Mouse (Mus musculus) embryonic facial prominence, embryonic 12.5 days (tissue): ENCODE measurements around the gene Clcn6. TPM values are rescaled to one million over a fixed set of nuclear protein-coding genes. Genes with fewer than 3 reads are reported as not detected.
"Not testable (repeated sequence)": the region's sequence is repeated elsewhere in the genome, so short reads cannot be mapped to it uniquely, and the experiment has no call there.

Source experiments
- ATAC-seq: fragments of 200-750 bp; cut with Nextera tagmentation; 2 replicates; pipeline ENCODE4 v1.8.0; 2017; ENCODE audit not compliant: insufficient number of reproducible peaks, insufficient read depth, low FRiP score, low TSS enrichment
- H3K27ac ChIP-seq: fragments of 300-500 bp; sonication (generic); 2 replicates; pipeline ENCODE4 v1.5.1; 2016; ENCODE audit warnings: mild to moderate bottlenecking
- H3K27me3 ChIP-seq: fragments of 300-500 bp; sonication (generic); 2 replicates; pipeline ENCODE4 v1.6.1; 2016; ENCODE audit warnings: mild to moderate bottlenecking, moderate library complexity
- H3K36me3 ChIP-seq: fragments of 300-500 bp; sonication (generic); 2 replicates; pipeline ENCODE4 v1.6.1; 2016; ENCODE audit warnings: mild to moderate bottlenecking
- H3K4me1 ChIP-seq: fragments of 300-500 bp; sonication (generic); 2 replicates; pipeline ENCODE4 v1.6.1; 2016
- H3K4me2 ChIP-seq: fragments of 300-500 bp; sonication (generic); replicated peaks from 2 replicates; pipeline ENCODE4 v1.6.1; 2016; ENCODE audit warnings: mild to moderate bottlenecking, moderate library complexity
- H3K4me3 ChIP-seq: fragments of 300-500 bp; sonication (generic); 2 replicates; pipeline ENCODE4 v1.5.1; 2016; ENCODE audit warnings: mild to moderate bottlenecking
- H3K9ac ChIP-seq: fragments of 300-500 bp; sonication (generic); 2 replicates; pipeline ENCODE4 v1.6.1; 2016; ENCODE audit warnings: mild to moderate bottlenecking, moderate library complexity
- H3K9me3 ChIP-seq: fragments of 300-500 bp; sonication (generic); 2 replicates; pipeline ENCODE4 v1.6.1; 2016; ENCODE audit warnings: mild to moderate bottlenecking, moderate library complexity
- WGBS: fragments of 180-500 bp; shearing (Covaris S2); methylation state at CpG from one replicate; pipeline ENCODE4 v1.1.7; 2016; 5-methylcytosine and 5-hydroxymethylcytosine counted together
- polyA plus RNA-seq: library from polyadenylated mRNA; unstranded; fragments of >200 nt; fragmentation: Nextera tagmentation; extraction: Ambion mirVana; gene quantifications from 2 replicates; pipeline ENCODE4 v1.2.1, GENCODE M21; 2016

The Clcn6 gene
- polyA plus RNA-seq, 1 experiment from 2014 or later = 10.5 TPM

DNA sequence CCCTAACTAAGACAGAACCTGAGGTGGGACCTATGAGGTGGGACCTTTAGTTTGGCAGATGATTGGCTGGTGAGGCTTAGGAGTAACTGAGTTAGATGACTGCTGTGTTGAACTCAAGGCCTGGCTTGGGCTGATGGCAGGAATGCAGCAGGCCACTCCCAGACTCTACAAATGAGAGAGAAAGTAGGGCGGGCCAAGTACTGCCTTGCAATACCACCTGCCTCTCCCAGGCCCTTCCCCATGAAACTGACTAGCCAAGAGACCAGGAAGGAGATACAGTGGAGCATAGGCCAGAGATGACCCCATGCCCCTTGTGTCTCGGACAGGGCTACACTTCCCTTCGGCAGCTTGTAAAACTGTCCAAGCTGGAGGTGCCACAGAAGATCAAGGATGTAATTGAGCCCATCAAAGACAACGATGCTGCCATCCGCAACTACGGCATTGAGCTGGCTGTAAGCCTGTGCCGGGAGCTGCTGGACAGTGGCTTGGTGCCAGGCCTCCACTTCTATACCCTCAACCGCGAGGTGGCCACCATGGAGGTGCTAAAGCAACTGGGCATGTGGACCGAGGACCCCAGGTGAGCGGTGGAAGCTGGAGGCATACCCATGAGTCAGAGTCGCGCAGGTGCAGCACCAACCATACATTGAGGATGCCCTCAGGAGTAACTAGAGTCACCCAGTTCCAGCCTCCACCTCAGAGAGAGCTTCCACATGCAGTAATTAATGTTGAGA is 12.6 kb upstream of the Clcn6 start:
- WGBS = 94% methylated on average over 13 of the region's 13 CpGs
- Histone ChIP-seq H3K27me3 (no peaks in the 10 kb centered on the region), H3K4me1 (no peaks in the 10 kb centered on the region), H3K4me2 (no peak overlapping the region), H3K9me3 (no peaks in the 10 kb centered on the region), H3K4me3 (no peak overlapping the region), H3K9ac (no peak overlapping the region), H3K36me3 (peaks cover 85% of the 10 kb centered on the region), H3K27ac (no peak overlapping the region)
- ATAC-seq = no peak

GRCm38 (mm10) chr4:148050396-148050914 is 11.8 kb upstream of the Clcn6 start:
- not testable (repeated sequence) for H3K4me3 ChIP-seq, H3K27ac ChIP-seq, H3K9ac ChIP-seq, ATAC-seq, H3K4me1 ChIP-seq, H3K9me3 ChIP-seq, H3K4me2 ChIP-seq, H3K27me3 ChIP-seq
- WGBS = 97% methylated on average over 3 of the region's 3 CpGs
- H3K36me3 ChIP-seq = peaks cover 83% of the 10 kb centered on the region

DNA sequence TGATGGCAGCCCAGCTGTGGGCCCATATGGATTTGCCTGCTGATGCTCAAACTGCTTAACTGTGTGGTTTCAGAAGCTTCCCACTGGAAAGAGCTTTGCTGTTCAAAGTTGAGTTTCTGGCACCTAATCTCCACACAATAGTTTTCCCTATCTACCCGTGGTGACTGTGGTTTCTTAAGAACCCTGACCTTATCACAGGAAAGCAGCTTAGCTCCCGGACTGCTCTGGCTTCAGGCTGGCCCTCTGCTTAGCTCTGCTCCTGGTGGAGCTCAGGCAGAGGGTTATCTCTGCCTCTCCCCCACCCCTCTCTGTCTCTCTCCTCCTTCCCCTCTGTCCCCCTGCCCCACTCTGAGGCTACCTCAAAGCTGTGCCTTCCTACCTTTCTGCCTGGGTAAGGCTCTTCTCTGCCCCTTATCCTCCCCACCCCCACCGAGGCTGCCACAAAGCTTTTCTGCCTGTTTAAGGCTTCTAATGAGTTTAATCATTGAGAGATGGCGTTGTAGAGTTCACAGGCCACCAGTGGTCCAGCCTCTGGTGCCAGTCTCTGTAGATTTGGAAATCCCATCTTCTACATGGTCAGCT is 7.9 kb upstream of the Clcn6 start:
- Histone ChIP-seq H3K4me2 (no peak overlapping the region), H3K36me3 (peaks cover 61% of the 10 kb centered on the region), H3K27ac (no peak overlapping the region), H3K4me1 (peaks cover 14% of the 10 kb centered on the region), H3K9me3 (no peaks in the 10 kb centered on the region), H3K27me3 (no peaks in the 10 kb centered on the region), H3K9ac (no peak overlapping the region), H3K4me3 (no peak overlapping the region)
- 64% methylated on average over 4 of the region's 4 CpGs for WGBS
- no peak for ATAC-seq

DNA sequence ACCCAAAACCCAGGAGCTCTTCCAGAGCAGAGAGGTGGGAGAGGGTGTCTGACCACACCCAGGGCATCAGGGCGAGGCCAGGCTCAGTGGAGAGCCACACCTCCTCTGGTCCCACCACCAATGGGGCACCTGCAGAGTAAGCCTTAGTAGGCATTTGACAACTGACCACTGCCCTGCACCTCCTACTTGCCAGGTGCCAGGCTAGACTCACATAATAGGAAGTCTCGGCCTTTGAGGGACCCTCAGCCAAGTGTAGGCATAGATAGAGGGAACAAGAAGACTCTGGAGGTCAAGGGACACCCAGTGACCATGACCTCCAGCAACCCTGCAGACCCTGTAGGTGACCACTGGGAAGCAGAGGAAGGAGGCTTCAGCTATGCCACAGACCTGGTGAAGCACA is 5.5 kb upstream of the Clcn6 start:
- Histone ChIP-seq H3K4me2 (no peak overlapping the region), H3K9me3 (no peaks in the 10 kb centered on the region), H3K9ac (no peak overlapping the region), H3K27me3 (no peaks in the 10 kb centered on the region), H3K4me1 (peaks cover 33% of the 10 kb centered on the region), H3K4me3 (no peak overlapping the region), H3K36me3 (peaks cover 41% of the 10 kb centered on the region), H3K27ac (no peak overlapping the region)
- WGBS = 98% methylated on average over 2 of the region's 2 CpGs
- ATAC-seq = no peak

GRCm38 (mm10) chr4:148043327-148043726 is 4.7 kb upstream of the Clcn6 start:
- not testable (repeated sequence) for H3K27me3 ChIP-seq, ATAC-seq, H3K4me3 ChIP-seq, H3K27ac ChIP-seq, H3K9ac ChIP-seq, H3K9me3 ChIP-seq, H3K4me2 ChIP-seq
- 88% methylated on average over 8 of the region's 8 CpGs for WGBS
- Histone ChIP-seq H3K4me1 (peaks cover 33% of the 10 kb centered on the region), H3K36me3 (peaks cover 36% of the 10 kb centered on the region)

DNA sequence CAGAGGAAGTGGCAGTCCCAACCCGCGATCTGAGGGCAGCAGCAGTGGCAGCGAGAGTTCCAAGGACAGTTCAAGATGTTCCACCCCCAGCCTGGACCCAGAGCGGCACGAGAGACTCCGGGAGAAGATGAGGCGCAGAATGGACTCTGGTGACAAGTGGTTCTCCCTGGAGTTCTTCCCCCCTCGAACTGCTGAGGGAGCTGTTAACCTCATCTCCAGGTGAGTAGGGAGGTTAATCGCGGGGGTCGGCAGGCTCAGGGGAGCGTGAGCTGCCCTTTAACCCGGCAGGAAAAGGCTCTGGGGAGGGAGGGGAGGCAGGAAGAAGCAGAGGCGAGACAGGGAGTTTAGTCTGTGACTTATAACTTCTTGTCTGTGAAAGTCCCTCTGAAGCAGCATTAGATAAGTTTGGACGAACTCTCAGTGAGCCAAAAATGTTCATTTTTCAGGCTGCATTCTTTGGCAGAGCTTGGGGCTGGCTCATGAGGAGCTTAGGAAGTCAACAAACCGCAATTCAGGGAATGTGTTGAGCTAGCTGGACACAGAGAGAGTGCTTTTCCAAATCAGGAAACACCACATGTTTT is 3.1 kb upstream of the Clcn6 start:
- peak overlapping the region; percentile 75 for H3K9ac ChIP-seq
- H3K27ac ChIP-seq = peak overlapping the region; percentile 89
- H3K36me3 ChIP-seq = peaks cover 26% of the 10 kb centered on the region
- H3K9me3 ChIP-seq = no peaks in the 10 kb centered on the region
- H3K27me3 ChIP-seq = no peaks in the 10 kb centered on the region
- peak overlapping the region; percentile 89 for H3K4me2 ChIP-seq
- no peak for ATAC-seq
- peak overlapping the region; percentile 55 for H3K4me3 ChIP-seq
- peaks cover 43% of the 10 kb centered on the region for H3K4me1 ChIP-seq
- 3% methylated on average over 16 of the region's 16 CpGs for WGBS

DNA sequence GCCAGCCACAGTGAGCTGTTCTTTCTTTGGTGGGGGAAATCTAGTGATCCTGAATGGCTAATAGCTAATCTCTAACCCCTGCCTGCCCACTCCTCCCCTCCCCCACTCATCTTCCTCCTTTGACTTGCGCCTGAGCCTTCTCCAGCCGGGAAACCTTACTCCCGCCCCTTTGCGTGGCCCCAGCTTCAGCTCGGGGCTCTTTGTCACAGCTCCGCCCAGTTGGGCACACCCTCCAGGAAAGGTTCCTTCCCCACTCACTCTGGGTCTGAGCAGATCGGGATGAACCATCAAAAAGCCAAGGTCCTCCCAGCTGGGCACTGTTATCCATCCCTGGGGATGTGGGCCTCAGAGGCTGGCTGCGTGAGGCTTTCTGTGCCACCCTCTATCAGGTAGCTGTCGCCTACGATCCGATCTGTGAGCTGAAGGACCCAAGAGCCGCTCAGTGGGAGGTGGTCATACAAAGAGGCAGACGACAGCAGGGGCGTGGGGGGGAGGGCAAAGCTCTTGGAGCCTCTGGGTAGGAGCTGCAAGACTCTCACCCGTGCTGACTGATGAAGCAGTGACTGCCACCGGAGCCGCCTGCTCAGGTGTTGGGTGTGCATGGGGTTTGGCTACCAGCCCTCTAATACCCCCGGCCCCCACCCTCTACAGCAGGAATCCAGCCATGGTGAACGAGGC is 2.5 kb upstream of the Clcn6 start:
- peak; percentile 62 for ATAC-seq
- peaks cover 43% of the 10 kb centered on the region for H3K4me1 ChIP-seq
- no peaks in the 10 kb centered on the region for H3K27me3 ChIP-seq
- 0% methylated on average over 19 of the region's 19 CpGs for WGBS
- peak overlapping the region; percentile 89 for H3K4me2 ChIP-seq
- peaks cover 27% of the 10 kb centered on the region for H3K36me3 ChIP-seq
- no peaks in the 10 kb centered on the region for H3K9me3 ChIP-seq
- peak overlapping the region; percentile 55 for H3K4me3 ChIP-seq
- H3K9ac ChIP-seq = peak overlapping the region; percentile 75
- peak overlapping the region; percentile 89 for H3K27ac ChIP-seq

DNA sequence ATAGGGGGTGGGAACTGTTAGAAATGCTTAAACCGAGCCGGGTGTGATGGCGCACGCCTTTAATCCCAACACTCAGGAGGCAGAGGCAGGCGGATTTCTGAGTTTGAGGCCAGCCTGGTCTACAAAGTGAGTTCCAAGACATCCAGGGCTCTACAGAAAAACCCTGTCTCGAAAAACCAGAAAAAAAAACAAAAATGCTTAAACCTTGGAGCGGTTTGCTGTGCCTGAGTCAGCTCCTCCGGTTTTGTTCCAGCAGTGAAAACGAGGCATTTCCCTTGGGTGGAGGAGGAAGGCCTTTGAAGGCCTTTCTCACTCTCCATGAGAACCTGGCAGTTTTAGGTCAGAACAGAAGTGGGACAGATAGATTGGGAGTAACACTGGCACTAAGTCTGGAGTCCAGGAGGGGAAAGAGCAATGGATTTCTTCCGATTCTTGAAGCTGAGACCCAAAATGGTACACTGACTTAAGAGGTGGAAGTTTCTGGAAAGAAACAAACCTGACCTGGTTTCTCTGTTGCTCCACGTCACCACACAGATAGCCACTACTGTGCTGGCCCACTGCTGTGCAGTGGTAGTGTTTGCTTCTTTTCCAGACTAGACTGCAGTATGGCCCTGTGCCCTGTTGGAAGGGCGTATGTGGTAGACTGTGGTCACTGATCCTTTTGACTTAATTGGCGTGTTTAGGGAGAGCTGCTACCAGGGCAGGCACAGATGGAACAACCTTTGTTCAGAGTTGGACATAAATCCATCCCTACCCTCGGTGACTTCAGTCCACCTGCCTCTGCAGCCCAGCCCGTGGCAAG is 1.6 kb upstream of the Clcn6 start:
- Histone ChIP-seq H3K4me1 (peaks cover 43% of the 10 kb centered on the region), H3K27ac (peak overlapping the region; percentile 89)

DNA sequence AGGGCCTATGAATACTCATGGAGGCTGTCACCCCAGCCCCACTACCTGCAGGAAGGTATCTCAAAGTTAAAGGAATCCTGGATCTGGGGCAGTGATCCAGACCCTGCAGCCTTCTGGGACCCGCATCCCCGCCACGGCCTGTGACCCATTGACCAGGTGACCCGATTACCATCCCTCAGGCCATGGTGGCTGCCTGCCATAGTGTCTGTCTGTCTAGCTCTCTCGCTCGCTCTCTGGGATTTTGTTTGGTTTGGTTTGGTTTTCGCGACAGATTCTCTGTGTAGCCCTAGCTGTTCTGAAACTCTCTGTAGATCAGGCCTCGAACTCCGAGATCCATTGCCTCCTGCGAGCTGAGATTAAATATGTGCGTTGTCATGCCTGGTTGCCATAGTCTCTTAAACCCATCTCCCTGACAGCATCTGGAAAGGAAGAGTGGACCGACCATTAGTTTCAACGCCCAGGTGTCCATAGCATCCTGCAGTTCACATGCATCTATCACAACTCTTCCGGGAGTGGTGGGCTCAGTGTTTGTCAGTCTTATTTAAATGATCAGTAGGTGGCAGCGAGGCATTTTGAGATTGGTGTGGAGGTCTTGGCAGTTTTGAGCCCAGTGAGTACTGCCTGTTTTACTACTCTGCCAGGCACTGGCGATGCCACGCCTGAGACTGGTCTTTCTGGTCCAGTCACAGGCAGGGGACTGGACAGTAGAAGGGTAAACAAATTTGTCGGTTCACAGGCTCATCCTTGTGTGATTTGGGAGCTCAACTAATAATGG is 820 bp upstream of the Clcn6 start:
- no peak for ATAC-seq
- no peaks in the 10 kb centered on the region for H3K9me3 ChIP-seq
- peaks cover 43% of the 10 kb centered on the region for H3K4me1 ChIP-seq
- H3K36me3 ChIP-seq = peaks cover 25% of the 10 kb centered on the region
- peak overlapping the region; percentile 39 for H3K9ac ChIP-seq
- H3K4me3 ChIP-seq = peak overlapping the region; percentile 78
- 20% methylated on average over 19 of the region's 19 CpGs for WGBS
- peak overlapping the region; percentile 41; the same call in 1 of the 2 replicates for H3K27ac ChIP-seq
- H3K27me3 ChIP-seq = no peaks in the 10 kb centered on the region
- H3K4me2 ChIP-seq = peak overlapping the region; percentile 89

More for the DNA sequence above, 1.6 kb upstream of the Clcn6 start:
- Histone ChIP-seq H3K36me3 (peaks cover 26% of the 10 kb centered on the region), H3K4me2 (peak overlapping the region; percentile 89), H3K27me3 (no peaks in the 10 kb centered on the region), H3K9ac (peak overlapping the region; percentile 75), H3K9me3 (no peaks in the 10 kb centered on the region), H3K4me3 (peak overlapping the region; percentile 78)
- ATAC-seq = no peak
- 69% methylated on average over 15 of the region's 15 CpGs for WGBS

DNA sequence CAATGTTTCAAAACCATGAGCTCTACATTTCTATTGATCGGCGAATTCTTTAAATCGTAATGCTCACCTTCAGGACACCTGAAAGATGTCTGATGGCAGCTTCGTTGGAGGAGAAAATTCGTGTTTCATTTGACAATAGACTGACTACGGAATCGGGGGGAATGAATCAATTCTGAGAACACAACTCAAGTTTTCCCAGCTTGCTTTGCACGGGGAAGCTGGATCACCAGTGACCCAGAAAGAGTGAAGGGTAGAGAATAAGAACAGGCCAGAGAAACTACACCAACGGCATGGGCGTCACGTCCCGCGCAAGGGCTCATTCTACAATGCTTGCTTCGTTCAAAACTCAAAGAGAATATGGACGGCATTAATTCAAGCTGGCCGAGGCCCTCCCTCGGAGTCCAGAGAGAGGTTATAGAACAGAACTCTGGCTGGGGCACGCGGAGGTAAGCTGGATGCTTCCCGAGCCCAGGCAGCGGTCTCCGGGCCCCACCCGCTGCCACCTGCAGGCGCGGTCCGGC is 482 bp downstream of the Clcn6 start:
- no peaks in the 10 kb centered on the region for H3K9me3 ChIP-seq
- H3K9ac ChIP-seq = peak overlapping the region; percentile 72
- H3K27ac ChIP-seq = peak overlapping the region; percentile 75
- H3K36me3 ChIP-seq = peaks cover 24% of the 10 kb centered on the region
- ATAC-seq = no peak
- peak overlapping the region; percentile 78 for H3K4me3 ChIP-seq
- peak overlapping the region; percentile 64 for H3K4me2 ChIP-seq
- 9% methylated on average over 25 of the region's 26 CpGs for WGBS
- peaks cover 43% of the 10 kb centered on the region for H3K4me1 ChIP-seq
- no peaks in the 10 kb centered on the region for H3K27me3 ChIP-seq
